Mouse (Mus musculus): ENCODE data around the gene Adamts15.

- TF ChIP-seq POLR2A (IDR thresholded peaks at IDR 0.05; ENCODE audit: borderline replicate concordance, low read depth, low read length) (no peak), CTCF (IDR thresholded peaks at IDR 0.05; ENCODE audit: low read depth, low read length) (no peak)
These were observed 6.5 kb upstream of the Adamts15 start for GRCm38 (mm10) chr9:30928759-30929158.
